29 mouse cellular contexts compared by ENCODE assay signal in the genomic region with DNA sequence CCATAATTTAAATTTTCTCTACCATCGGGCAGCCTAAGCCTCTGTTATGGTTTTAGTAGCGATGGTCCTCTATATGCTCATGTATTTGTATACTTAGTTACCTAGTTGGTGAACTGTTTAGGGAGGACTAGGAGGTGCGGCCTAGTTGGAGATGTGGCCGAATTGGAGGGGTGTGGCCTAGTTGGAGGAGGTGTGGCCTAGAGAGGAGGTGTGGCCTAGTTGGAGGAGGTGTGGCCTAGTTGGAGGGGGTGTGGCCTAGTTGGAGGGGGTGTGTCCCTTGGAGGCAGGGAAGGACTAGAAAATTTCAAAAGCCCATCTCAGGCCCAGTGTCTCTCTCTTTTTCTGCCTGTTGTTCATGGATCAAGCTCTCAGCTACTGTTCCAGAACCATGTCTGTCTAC. TPM values are rescaled to one million over a fixed set of nuclear protein-coding genes. Genes with fewer than 3 reads are reported as not detected.
DNase-seq lines count a peak whose midpoint lies in the region; ATAC-seq and TF ChIP-seq lines count a peak whose summit lies in the region.
"Had no signal": no experiment of that assay in that cellular context is flagged by ENCODE, and none has a peak within 500 bp of the region (broad histone marks: within the 10 kb centered on the region; RNA-seq: fewer than 3 reads in every experiment).

No protein-coding gene starts in this region.

- H3K4me1 ChIP-seq in hindbrain, postnatal 0 days (ENCODE audit: insufficient read depth, low read length) = no peaks in the 10 kb centered on the region
- H3K4me1 ChIP-seq in hindbrain, embryonic 12.5 days = no peaks in the 10 kb centered on the region
- no peaks in the 10 kb centered on the region for H3K4me1 ChIP-seq in midbrain, embryonic 16.5 days (ENCODE audit: control insufficient read depth, insufficient read depth, low read length)
- H3K4me1 ChIP-seq in midbrain, embryonic 11.5 days (ENCODE audit: control insufficient read depth, insufficient read depth, low read length) = no peaks in the 10 kb centered on the region
- H3K4me1 ChIP-seq: embryonic facial prominence, embryonic 15.5 days; forebrain, embryonic 10.5 days; forebrain, embryonic 13.5 days; hindbrain, embryonic 13.5 days; intestine, embryonic 15.5 days had no signal

- no peaks in the 10 kb centered on the region for H3K9me3 ChIP-seq in hindbrain, postnatal 0 days (ENCODE audit: low read length)
- peaks cover 2% of the 10 kb centered on the region; the same call in 1 of the 2 replicates for H3K9me3 ChIP-seq in hindbrain, embryonic 12.5 days (replicated peaks)
- H3K9me3 ChIP-seq in midbrain, embryonic 16.5 days (replicated peaks; ENCODE audit: control insufficient read depth, low read length, poor library complexity, severe bottlenecking) = no peaks in the 10 kb centered on the region
- H3K9me3 ChIP-seq in midbrain, embryonic 11.5 days (ENCODE audit: control insufficient read depth, low read length) = no peaks in the 10 kb centered on the region
- H3K9me3 ChIP-seq: embryonic facial prominence, embryonic 12.5 days; embryonic facial prominence, embryonic 15.5 days; forebrain, embryonic 13.5 days; hindbrain, embryonic 13.5 days; intestine, embryonic 15.5 days had no signal

- no peak overlapping the region for H3K9ac ChIP-seq in hindbrain, postnatal 0 days (replicated peaks; ENCODE audit: low read length)
- H3K9ac ChIP-seq in hindbrain, embryonic 12.5 days = no peak overlapping the region
- no peak overlapping the region for H3K9ac ChIP-seq in midbrain, embryonic 16.5 days (ENCODE audit: low read depth, low read length)
- H3K9ac ChIP-seq in midbrain, embryonic 11.5 days (ENCODE audit: low read length) = no peak overlapping the region
- H3K9ac ChIP-seq: embryonic facial prominence, embryonic 12.5 days; embryonic facial prominence, embryonic 15.5 days; forebrain, embryonic 13.5 days; hindbrain, embryonic 13.5 days; intestine, embryonic 15.5 days had no signal

- H3K36me3 ChIP-seq in hindbrain, postnatal 0 days (ENCODE audit: insufficient read depth, low read length) = no peaks in the 10 kb centered on the region
- no peaks in the 10 kb centered on the region for H3K36me3 ChIP-seq in hindbrain, embryonic 12.5 days
- no peaks in the 10 kb centered on the region for H3K36me3 ChIP-seq in midbrain, embryonic 16.5 days (ENCODE audit: control insufficient read depth, insufficient read depth, low read length)
- H3K36me3 ChIP-seq in midbrain, embryonic 11.5 days (ENCODE audit: control insufficient read depth, insufficient read depth, low read length) = no peaks in the 10 kb centered on the region
- H3K36me3 ChIP-seq: embryonic facial prominence, embryonic 12.5 days; embryonic facial prominence, embryonic 15.5 days; forebrain, embryonic 10.5 days; G1E; hindbrain, embryonic 13.5 days; intestine, embryonic 15.5 days had no signal

- H3K4me2 ChIP-seq in hindbrain, postnatal 0 days (ENCODE audit: low read depth, low read length) = no peak overlapping the region
- no peak overlapping the region for H3K4me2 ChIP-seq in hindbrain, embryonic 12.5 days (replicated peaks)
- H3K4me2 ChIP-seq in midbrain, embryonic 16.5 days (ENCODE audit: low read length) = no peak overlapping the region
- H3K4me2 ChIP-seq in midbrain, embryonic 11.5 days = no peak overlapping the region
- H3K4me2 ChIP-seq: embryonic facial prominence, embryonic 12.5 days; embryonic facial prominence, embryonic 15.5 days; forebrain, embryonic 13.5 days; heart, embryonic 11.5 days; hindbrain, embryonic 13.5 days; intestine, embryonic 15.5 days had no signal

- 96% methylated on average over 4 of the region's 4 CpGs for WGBS in hindbrain, postnatal 0 days
- 93% methylated on average over 4 of the region's 4 CpGs for WGBS in hindbrain, embryonic 12.5 days
- WGBS in midbrain, embryonic 16.5 days = 96% methylated on average over 4 of the region's 4 CpGs
- 88% methylated on average over 4 of the region's 4 CpGs for WGBS in midbrain, embryonic 11.5 days

- no peak for DNase-seq in hindbrain, postnatal 0 days (ENCODE audit: low spot score)
- DNase-seq in testis, postnatal 10 days (ENCODE audit: low spot score) = peak; percentile 46
- no peak for DNase-seq in testis, postnatal 14 days (ENCODE audit: low spot score)
- no peak for DNase-seq in adrenal gland, postnatal 10 days
- DNase-seq in midbrain, embryonic 11.5 days (ENCODE audit: low spot score, missing footprints) = no peak
- DNase-seq: adrenal gland, adult 8-10 months; adrenal gland, postnatal 36 days; cerebellum, adult 18-20 months; cerebellum, adult 9-10 months; cerebellum, postnatal 25 days; gastrocnemius, adult 2 months; gastrocnemius, postnatal 14 days; heart, adult 11 months had no signal

- peak; percentile 72; the same call in 1 of the 2 replicates for ATAC-seq in hindbrain, postnatal 0 days
- ATAC-seq in hindbrain, embryonic 12.5 days (ENCODE audit: low FRiP score) = no peak
- ATAC-seq in erythroid progenitor cell, adult 5-6 weeks (replicated peaks; ENCODE audit: low FRiP score, poor library complexity, severe bottlenecking) = 0 out of 2 replicates have a peak, but pooled peaks have one; percentile 54
- no peak for ATAC-seq in midbrain, embryonic 16.5 days
- no peak for ATAC-seq in midbrain, embryonic 11.5 days (ENCODE audit: low FRiP score)
- ATAC-seq: activated CD4-positive, CD25-positive, alpha-beta regulatory T cell, adult 4 months; forebrain, embryonic 13.5 days; forebrain, embryonic 16.5 days; hindbrain, embryonic 16.5 days; intestine, embryonic 15.5 days; Patski had no signal

- TF ChIP-seq CTCF in hindbrain, postnatal 0 days (IDR thresholded peaks at IDR 0.05; ENCODE audit: low read depth) = no peak

- no peak overlapping the region for H3K4me3 ChIP-seq in hindbrain, postnatal 0 days (ENCODE audit: low read length)
- no peak overlapping the region for H3K4me3 ChIP-seq in hindbrain, embryonic 12.5 days
- H3K4me3 ChIP-seq in midbrain, embryonic 16.5 days (ENCODE audit: low read depth, low read length) = no peak overlapping the region
- H3K4me3 ChIP-seq in midbrain, embryonic 11.5 days (ENCODE audit: low read depth, low read length) = no peak overlapping the region
- H3K4me3 ChIP-seq: embryonic facial prominence, embryonic 12.5 days; embryonic facial prominence, embryonic 15.5 days; erythroblast, embryonic 14.5 days; forebrain, embryonic 10.5 days; forebrain, embryonic 13.5 days; gastrocnemius, adult 2 months; hindbrain, embryonic 13.5 days; intestine, embryonic 15.5 days had no signal

- no peaks in the 10 kb centered on the region for H3K27me3 ChIP-seq in hindbrain, postnatal 0 days (ENCODE audit: insufficient read depth, low read length)
- no peaks in the 10 kb centered on the region for H3K27me3 ChIP-seq in hindbrain, embryonic 12.5 days
- no peaks in the 10 kb centered on the region for H3K27me3 ChIP-seq in midbrain, embryonic 16.5 days (ENCODE audit: control insufficient read depth, insufficient read depth, low read depth, low read length)
- no peaks in the 10 kb centered on the region for H3K27me3 ChIP-seq in midbrain, embryonic 11.5 days (ENCODE audit: control insufficient read depth, insufficient read depth, low read length)
- H3K27me3 ChIP-seq: embryonic facial prominence, embryonic 15.5 days; hindbrain, embryonic 13.5 days; intestine, embryonic 15.5 days had no signal

- H3K27ac ChIP-seq in hindbrain, postnatal 0 days = no peak overlapping the region
- H3K27ac ChIP-seq in hindbrain, embryonic 12.5 days = no peak overlapping the region
- no peak overlapping the region for H3K27ac ChIP-seq in midbrain, embryonic 16.5 days (ENCODE audit: low read length)
- no peak overlapping the region for H3K27ac ChIP-seq in midbrain, embryonic 11.5 days (ENCODE audit: low read depth, low read length)
- H3K27ac ChIP-seq: embryonic facial prominence, embryonic 12.5 days; embryonic facial prominence, embryonic 15.5 days; forebrain, embryonic 10.5 days; forebrain, embryonic 13.5 days; gastrocnemius, adult 2 months; hindbrain, embryonic 13.5 days; intestine, embryonic 15.5 days had no signal

RNA-seq across cellular contexts. Expression of gene Slc9a2, which starts 8.9 kb away (rescaled TPM):
- 2.7 and 3.5 TPM in 2 replicates for total RNA-seq in hindbrain, postnatal 0 days (2014; rRNA removed)
- polyA plus RNA-seq in hindbrain, postnatal 0 days (2015; fragmentation: Nextera tagmentation; extraction: Ambion mirVana) = 0.78 and 0.92 TPM in 2 replicates
- polyA plus RNA-seq in hindbrain, embryonic 12.5 days (2016; fragmentation: Nextera tagmentation; extraction: Ambion mirVana) = 0.13 and 0.16 TPM in 2 replicates
- total RNA-seq in erythroid progenitor cell, adult 5-6 weeks (2015; ENCODE audit: low replicate concordance) = not detected in 2 replicates
- not detected in 2 replicates for total RNA-seq in erythroid progenitor cell, adult 5-6 weeks (2017; ENCODE audit: low replicate concordance)
- total RNA-seq in adrenal gland, postnatal 10 days (2021) = 1 to 10 TPM in 1 of 2 experiments, under 1 TPM in 1; 0.48 to 2.2 TPM
- 0.24 and 0.35 TPM in 2 replicates for polyA plus RNA-seq in midbrain, embryonic 16.5 days (2015; fragmentation: Nextera tagmentation; extraction: Ambion mirVana)
- 0.11 TPM in 1 of 2 replicates, not detected in the other for polyA plus RNA-seq in midbrain, embryonic 11.5 days (2014; fragmentation: Nextera tagmentation; extraction: Ambion mirVana)
- polyA plus RNA-seq: activated CD4-positive, CD25-positive, alpha-beta regulatory T cell, adult 4 months; erythroblast, embryonic 14.5 days; forebrain, embryonic 10.5 days; G1E; heart, embryonic 11.5 days; hindbrain, embryonic 13.5 days had no signal

Comparison
In these comparisons a context has a peak if more than half of its experiments do, and no peak if none do; other contexts are left out.
1. ATAC-seq: peak in hindbrain, postnatal 0 days (single experiment) and erythroid progenitor cell, adult 5-6 weeks (single experiment); none in hindbrain, embryonic 12.5 days (single experiment), midbrain, embryonic 16.5 days (single experiment) and midbrain, embryonic 11.5 days (single experiment).